Mouse (Mus musculus) erythroblast, embryonic 14.5 days (primary cell): ENCODE measurements at regions not wholly inside any gene's neighbourhood (a gene's known extent, or its start where the extent isn't known, plus 50 kb on each side); places are given as distances from the start of the nearest gene placed in this dataset.

Source experiments
- GATA1 ChIP-seq: IDR thresholded peaks from 2 replicates; pipeline ENCODE4 v1.6.1; 2012; ENCODE audit warnings: low read length, inconsistent platforms, mixed read lengths
- TAL1 ChIP-seq: IDR thresholded peaks from 3 replicates; pipeline ENCODE4 v1.6.1; 2012; ENCODE audit warnings: low read length, inconsistent platforms, mixed read lengths

- TF ChIP-seq GATA1 (no peak), TAL1 (no peak)
These were observed 52.1 kb upstream of the Otogl start for GRCm38 (mm10) chr10:107964022-107964421.
